Mouse (Mus musculus) heart, embryonic 10.5 days (tissue): ENCODE data around the gene Zfp260. TPM values are rescaled to one million over a fixed set of nuclear protein-coding genes. Genes with fewer than 3 reads are reported as not detected.

Experiments used
- DNase-seq: peaks from one replicate; pipeline ENCODE4 v3.0.0-alpha.2; 2017; ENCODE audit warnings: low spot score
- H3K27ac ChIP-seq: fragments of 300-500 bp; sonication (generic); 2 replicates; pipeline ENCODE4 v1.5.1; 2016; ENCODE audit warnings: mild to moderate bottlenecking
- H3K27me3 ChIP-seq: fragments of 300-500 bp; sonication (generic); 2 replicates; pipeline ENCODE4 v1.6.1; 2016; ENCODE audit warnings: mild to moderate bottlenecking; ENCODE audit not compliant: poor library complexity, insufficient read depth, severe bottlenecking
- H3K36me3 ChIP-seq: fragments of 300-500 bp; sonication (generic); 2 replicates; pipeline ENCODE4 v1.6.1; 2016; ENCODE audit warnings: mild to moderate bottlenecking, moderate library complexity
- H3K4me1 ChIP-seq: fragments of 300-500 bp; sonication (generic); 2 replicates; pipeline ENCODE4 v1.6.1; 2016; ENCODE audit warnings: mild to moderate bottlenecking
- H3K4me3 ChIP-seq: fragments of 300-500 bp; sonication (generic); 2 replicates; pipeline ENCODE4 v1.5.1; 2016; ENCODE audit warnings: mild to moderate bottlenecking, moderate library complexity
- H3K9me3 ChIP-seq: fragments of 300-500 bp; sonication (generic); 2 replicates; pipeline ENCODE4 v1.6.1; 2016; ENCODE audit warnings: mild to moderate bottlenecking, moderate library complexity
- WGBS: fragments of 180-500 bp; shearing (Covaris S2); methylation state at CpG from one replicate; pipeline ENCODE4 v1.1.7; 2016; 5-methylcytosine and 5-hydroxymethylcytosine counted together
- polyA plus RNA-seq: library from polyadenylated mRNA; unstranded; fragments of >200 nt; fragmentation: Nextera tagmentation; extraction: Ambion mirVana; gene quantifications from 2 replicates; pipeline ENCODE4 v1.2.1, GENCODE M21; 2016

Zfp260 gene
- polyA plus RNA-seq = 79.8 and 91.7 TPM in 2 replicates

DNA sequence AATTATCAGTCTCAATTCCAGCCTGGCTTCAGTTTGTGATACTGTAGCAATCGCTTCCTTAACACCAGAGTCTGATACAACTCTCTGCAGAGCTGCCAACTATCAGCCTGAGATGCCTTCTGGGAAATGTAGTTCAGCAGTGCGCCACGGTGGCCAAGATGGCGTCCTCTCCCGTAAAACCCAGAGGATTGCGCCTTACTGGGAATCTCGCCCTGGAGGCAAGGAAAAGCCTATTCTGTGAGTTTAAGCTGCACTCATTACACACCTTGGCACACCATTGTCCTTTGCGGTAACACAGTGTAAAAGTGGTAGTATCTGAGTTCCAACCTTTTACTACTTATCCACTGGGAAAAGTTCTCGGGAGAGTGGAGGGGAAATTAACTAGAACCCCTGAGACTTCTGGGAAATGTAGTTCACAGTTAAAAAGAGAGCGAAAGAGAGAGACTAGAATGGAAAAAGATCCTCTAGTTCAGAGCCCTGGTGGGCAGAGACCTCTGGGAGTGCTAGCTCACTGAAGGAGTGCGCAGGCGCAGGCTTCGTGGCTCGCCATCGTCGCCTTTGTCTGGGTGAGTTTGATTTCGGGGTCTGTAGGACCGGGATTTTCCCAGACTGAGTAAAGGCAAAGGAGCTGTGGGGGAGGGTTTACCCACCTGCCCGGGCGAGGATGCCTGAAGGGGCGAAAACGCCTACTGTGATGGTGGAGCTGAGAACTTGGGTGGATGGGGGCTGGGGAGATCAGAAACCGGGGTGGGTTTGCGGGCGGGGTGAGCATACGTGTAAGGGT is at the start of gene Zfp260:
Zfp260 (plus strand) TSS at position 132 of the 784 bp plus-strand sequence.
- peak; percentile 97 for DNase-seq
- under 1% methylated on average over 26 of the region's 26 CpGs for WGBS
- H3K36me3 ChIP-seq = peaks cover 25% of the 10 kb centered on the region
- no peaks in the 10 kb centered on the region for H3K27me3 ChIP-seq
- H3K4me1 ChIP-seq = peaks cover 22% of the 10 kb centered on the region
- peak within 1 kb of the TSS; percentile 81 for H3K4me3 ChIP-seq
- H3K27ac ChIP-seq = peak within 1 kb of the TSS; percentile 97
- no peaks in the 10 kb centered on the region for H3K9me3 ChIP-seq

DNA sequence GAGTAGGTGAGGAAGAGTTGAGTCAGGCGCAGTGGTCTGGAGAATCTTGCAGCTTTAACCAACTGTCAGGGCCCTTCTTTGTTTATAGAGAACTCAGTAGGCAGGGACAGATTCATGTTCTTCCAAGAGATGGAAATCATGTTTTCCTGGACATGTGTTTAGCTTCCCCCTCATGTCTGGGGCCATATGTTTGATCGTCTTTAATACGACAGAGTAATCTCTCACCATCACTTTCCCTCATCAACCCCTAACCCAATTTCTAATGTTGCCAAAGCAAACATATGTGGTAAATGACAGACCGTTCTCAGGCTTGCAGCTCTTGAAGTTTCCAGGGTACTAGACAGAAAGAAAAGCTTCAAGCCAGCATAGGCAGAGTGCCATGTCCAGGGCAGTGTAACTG is 46.5 kb upstream of the Zfp260 start:
- no peak overlapping the region for H3K27ac ChIP-seq
- H3K27me3 ChIP-seq = no peaks in the 10 kb centered on the region
- no peaks in the 10 kb centered on the region for H3K9me3 ChIP-seq
- WGBS = 77% methylated on average over 4 of the region's 4 CpGs
- DNase-seq = no peak
- H3K4me1 ChIP-seq = peaks cover 13% of the 10 kb centered on the region; the same call in 1 of the 2 replicates
- no peak overlapping the region for H3K4me3 ChIP-seq
- no peaks in the 10 kb centered on the region for H3K36me3 ChIP-seq

GRCm38 (mm10) chr7:30050882-30051548 is 43.6 kb upstream of the Zfp260 start, which contains the start of gene Zfp14:
Zfp14 (minus strand) TSS chr7:30051380.
- Histone ChIP-seq H3K9me3 (no peaks in the 10 kb centered on the region), H3K27ac (peak within 1 kb of the TSS; percentile 87), H3K4me1 (peaks cover 13% of the 10 kb centered on the region; the same call in 1 of the 2 replicates), H3K4me3 (peak within 1 kb of the TSS; percentile 76), H3K36me3 (peaks cover 8% of the 10 kb centered on the region), H3K27me3 (no peaks in the 10 kb centered on the region)
- peak; percentile 97 for DNase-seq
- under 1% methylated on average over 40 of the region's 40 CpGs for WGBS

GRCm38 (mm10) chr7:30053591-30053990 is 41.0 kb upstream of the Zfp260 start:
- Histone ChIP-seq H3K4me3 (no peak overlapping the region), H3K27me3 (no peaks in the 10 kb centered on the region), H3K27ac (no peak overlapping the region), H3K9me3 (no peaks in the 10 kb centered on the region), H3K36me3 (peaks cover 23% of the 10 kb centered on the region), H3K4me1 (peaks cover 9% of the 10 kb centered on the region; the same call in 1 of the 2 replicates)
- DNase-seq = no peak
- WGBS = 5% methylated on average over 3 of the region's 3 CpGs

GRCm38 (mm10) chr7:30060341-30060740 is 34.2 kb upstream of the Zfp260 start:
- H3K4me3 ChIP-seq = no peak overlapping the region
- H3K27me3 ChIP-seq = no peaks in the 10 kb centered on the region
- peaks cover 59% of the 10 kb centered on the region for H3K36me3 ChIP-seq
- no peaks in the 10 kb centered on the region for H3K9me3 ChIP-seq
- no peak for DNase-seq
- WGBS = 66% methylated on average over 6 of the region's 6 CpGs
- no peaks in the 10 kb centered on the region for H3K4me1 ChIP-seq
- H3K27ac ChIP-seq = no peak overlapping the region

DNA sequence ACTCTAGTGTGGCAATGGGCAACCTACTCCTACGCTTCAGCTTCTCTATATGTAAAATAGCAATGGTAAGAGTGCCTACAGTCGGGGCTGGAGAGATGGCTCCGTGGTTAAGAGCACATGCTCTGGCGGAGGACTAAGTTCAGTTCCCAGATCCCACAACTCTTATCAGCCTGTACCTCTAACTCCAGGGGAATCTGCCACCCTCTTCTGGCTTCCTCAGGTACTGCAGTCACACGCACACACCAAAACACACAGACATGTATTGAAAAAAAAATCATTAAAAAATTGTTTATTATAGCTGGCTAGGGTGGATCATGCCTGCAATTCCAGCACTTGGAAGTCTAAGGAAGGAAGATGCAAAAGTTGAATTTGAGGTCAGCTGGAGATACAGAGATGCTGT is 32.1 kb upstream of the Zfp260 start:
- no peak for DNase-seq
- 84% methylated on average over 5 of the region's 5 CpGs for WGBS
- Histone ChIP-seq H3K36me3 (peaks cover 49% of the 10 kb centered on the region), H3K27ac (no peak overlapping the region), H3K4me1 (no peaks in the 10 kb centered on the region), H3K9me3 (no peaks in the 10 kb centered on the region), H3K4me3 (no peak overlapping the region), H3K27me3 (no peaks in the 10 kb centered on the region)

- peaks cover 54% of the 10 kb centered on the region for H3K36me3 ChIP-seq
- H3K4me3 ChIP-seq = no peak overlapping the region
- H3K27ac ChIP-seq = no peak overlapping the region
- no peaks in the 10 kb centered on the region for H3K9me3 ChIP-seq
- DNase-seq = no peak
- no peaks in the 10 kb centered on the region for H3K4me1 ChIP-seq
- H3K27me3 ChIP-seq = no peaks in the 10 kb centered on the region
- WGBS = 86% methylated on average over 5 of the region's 5 CpGs
Observed at GRCm38 (mm10) chr7:30064622-30065021, 30.0 kb upstream of the Zfp260 start.

GRCm38 (mm10) chr7:30072146-30073028 is 22.2 kb upstream of the Zfp260 start, which contains the start of gene Zfp82:
Zfp82 (minus strand) TSS chr7:30072900.
- Histone ChIP-seq H3K4me3 (peak within 1 kb of the TSS; percentile 91), H3K4me1 (peaks cover 7% of the 10 kb centered on the region; the same call in 1 of the 2 replicates), H3K36me3 (peaks cover 22% of the 10 kb centered on the region), H3K9me3 (no peaks in the 10 kb centered on the region), H3K27ac (peak within 1 kb of the TSS; percentile 92), H3K27me3 (no peaks in the 10 kb centered on the region)
- WGBS = under 1% methylated on average over 50 of the region's 50 CpGs
- peak; percentile 93 for DNase-seq

- Histone ChIP-seq H3K4me1 (peaks cover 11% of the 10 kb centered on the region), H3K27me3 (no peaks in the 10 kb centered on the region), H3K27ac (no peak overlapping the region), H3K9me3 (peaks cover 3% of the 10 kb centered on the region), H3K36me3 (peaks cover 52% of the 10 kb centered on the region), H3K4me3 (no peak overlapping the region)
- WGBS = 90% methylated on average over 9 of the region's 9 CpGs
- no peak for DNase-seq
Observed at GRCm38 (mm10) chr7:30086524-30086923, 8.1 kb upstream of the Zfp260 start.

DNA sequence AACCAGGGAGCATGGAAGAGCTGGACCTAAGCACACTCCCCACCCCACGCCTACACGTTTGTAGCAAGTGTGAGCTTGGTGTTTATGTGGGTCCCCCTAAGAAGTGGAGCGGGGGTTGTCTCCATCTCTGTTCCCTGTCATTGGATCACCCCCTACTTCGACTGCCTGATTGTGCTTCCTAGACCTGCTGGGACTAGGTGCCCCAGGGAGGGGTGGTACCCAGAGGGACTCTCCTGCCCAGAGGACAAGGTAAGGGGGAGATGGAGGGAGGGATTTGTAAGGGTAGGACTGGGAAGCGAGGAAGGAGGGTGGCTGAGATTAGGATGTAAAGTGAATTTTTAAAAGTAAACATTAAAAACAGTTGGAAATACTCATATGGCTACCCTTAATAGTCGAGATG is 5.2 kb upstream of the Zfp260 start:
- Histone ChIP-seq H3K4me1 (peaks cover 19% of the 10 kb centered on the region), H3K27ac (peak overlapping the region; percentile 90), H3K4me3 (peak overlapping the region; percentile 82), H3K27me3 (no peaks in the 10 kb centered on the region), H3K36me3 (peaks cover 28% of the 10 kb centered on the region), H3K9me3 (peaks cover 3% of the 10 kb centered on the region)
- WGBS = 25% methylated on average over 6 of the region's 6 CpGs
- DNase-seq = no peak

- H3K27me3 ChIP-seq = no peaks in the 10 kb centered on the region
- H3K4me1 ChIP-seq = peaks cover 20% of the 10 kb centered on the region
- WGBS = under 1% methylated on average over 40 of the region's 40 CpGs
- peak within 1 kb of the TSS; percentile 82 for H3K4me3 ChIP-seq
- H3K9me3 ChIP-seq = peaks cover 1% of the 10 kb centered on the region
- H3K27ac ChIP-seq = peak within 1 kb of the TSS; percentile 90
- peaks cover 19% of the 10 kb centered on the region for H3K36me3 ChIP-seq
- peak; percentile 100 for DNase-seq
Observed at GRCm38 (mm10) chr7:30090092-30090969, 4.2 kb upstream of the Zfp260 start, which contains the start of the genes Gm26920 and Zfp566. Gm26920 (minus strand) TSS chr7:30090410. Zfp566 (minus strand) TSS chr7:30090527.
